Mouse (Mus musculus) urinary bladder, adult 2 months (tissue): ENCODE measurements around the gene Idh3a. TPM values are rescaled to one million over a fixed set of nuclear protein-coding genes. Genes with fewer than 3 reads are reported as not detected.
A peak's percentile ranks its signal among the peaks of the same experiment; 100 is the strongest.
"Not testable (repeated sequence)": the region's sequence is repeated elsewhere in the genome, so short reads cannot be mapped to it uniquely, and the experiment has no call there.

Experiments
- DNase-seq: peaks from one replicate; pipeline ENCODE4 v3.0.0; 2022; ENCODE audit warnings: low spot score
- polyA plus RNA-seq: library from polyadenylated mRNA; depleted of rRNA; stranded (reverse); fragments of >200 nt; gene quantifications from 2 replicates; pipeline ENCODE4 v1.2.3, GENCODE M21; 2012

The Idh3a gene
- polyA plus RNA-seq, 1 experiment, result 66.5 TPM

GRCm38 (mm10) chr9:54587863-54588262 is 1.7 kb downstream of the Idh3a start:
- DNase-seq, result no peak

- not testable (repeated sequence) for DNase-seq
Observed at GRCm38 (mm10) chr9:54593652-54594051, 7.5 kb downstream of the Idh3a start.

GRCm38 (mm10) chr9:54596752-54597465 is 10.8 kb downstream of the Idh3a start:
- DNase-seq, result no peak

GRCm38 (mm10) chr9:54602386-54602785 is 16.3 kb downstream of the Idh3a start:
- DNase-seq, result no peak

- DNase-seq, result no peak
Observed at GRCm38 (mm10) chr9:54602916-54603315, 16.8 kb downstream of the Idh3a start.

- DNase-seq, result no peak
Observed at GRCm38 (mm10) chr9:54604131-54604654, 18.1 kb downstream of the Idh3a start.

- DNase-seq, result peak; percentile 43
Observed at GRCm38 (mm10) chr9:54604886-54605285, 18.8 kb downstream of the Idh3a start.

- DNase-seq, result no peak
Observed at GRCm38 (mm10) chr9:54612781-54613191, 26.7 kb downstream of the Idh3a start.

GRCm38 (mm10) chr9:54614182-54614850 is 28.2 kb downstream of the Idh3a start:
- DNase-seq, result no peak

GRCm38 (mm10) chr9:54627240-54627639 is 41.1 kb downstream of the Idh3a start:
- DNase-seq, result no peak

- no peak for DNase-seq
Observed at GRCm38 (mm10) chr9:54628752-54629151, 42.6 kb downstream of the Idh3a start.

- DNase-seq, result no peak
Observed at GRCm38 (mm10) chr9:54629613-54630261, 43.6 kb downstream of the Idh3a start.

- no peak for DNase-seq
Observed at GRCm38 (mm10) chr9:54630905-54631304, 44.8 kb downstream of the Idh3a start.

- DNase-seq, result no peak
Observed at GRCm38 (mm10) chr9:54633401-54633800, 47.3 kb downstream of the Idh3a start.

GRCm38 (mm10) chr9:54637510-54638314 is 51.6 kb downstream of the Idh3a start:
- no peak for DNase-seq

- DNase-seq, result no peak
Observed at GRCm38 (mm10) chr9:54639192-54639591, 53.1 kb downstream of the Idh3a start.

GRCm38 (mm10) chr9:54641548-54641947 is 55.4 kb downstream of the Idh3a start:
- DNase-seq, result no peak

GRCm38 (mm10) chr9:54642149-54642548 is 56.0 kb downstream of the Idh3a start:
- no peak for DNase-seq

GRCm38 (mm10) chr9:54642556-54642955 is 56.4 kb downstream of the Idh3a start:
- no peak for DNase-seq

GRCm38 (mm10) chr9:54643179-54643578 is 57.0 kb downstream of the Idh3a start:
- no peak for DNase-seq

GRCm38 (mm10) chr9:54645530-54645929 is 59.4 kb downstream of the Idh3a start:
- no peak for DNase-seq

- DNase-seq, result no peak
Observed at GRCm38 (mm10) chr9:54646252-54646651, 60.1 kb downstream of the Idh3a start.
